ENCODE assay signal across 8 mouse cellular contexts in genomic region chr16:58501760-58502301, GRCm38 (mm10). TPM values are rescaled to one million over a fixed set of nuclear protein-coding genes. Genes with fewer than 3 reads are reported as not detected.
DNase-seq lines count a peak whose midpoint lies in the region; ATAC-seq and TF ChIP-seq lines count a peak whose summit lies in the region.

No protein-coding gene starts in this region.

- no peak for TF ChIP-seq CTCF in liver, adult 2 months (IDR thresholded peaks at IDR 0.05; ENCODE audit: low read depth, low read length)

- DNase-seq in liver, adult 2 months (ENCODE audit: extremely low read depth, low read depth, low spot score): peak; percentile 50
- no peak for DNase-seq in liver
- no peak for DNase-seq in intestine, embryonic 14.5 days (ENCODE audit: low spot score)
- no peak for DNase-seq in right cerebral cortex, postnatal 14 days
- DNase-seq in right cerebral cortex, postnatal 25 days: no peak
- DNase-seq in cerebellum, postnatal 4 days (ENCODE audit: low spot score in 2 of 2): no peak

- no peak overlapping the region for H3K4me2 ChIP-seq in intestine, embryonic 14.5 days (ENCODE audit: low read length)
- H3K4me2 ChIP-seq in midbrain, embryonic 13.5 days (replicated peaks): no peak overlapping the region

- WGBS in liver, adult 2 months: 57% methylated on average over 6 of the region's 6 CpGs
- WGBS in intestine, embryonic 14.5 days: 28% methylated on average over 6 of the region's 6 CpGs
- 28% methylated on average over 6 of the region's 6 CpGs for WGBS in midbrain, embryonic 13.5 days

- peak overlapping the region; percentile 35; the same call in 1 of the 2 replicates for H3K27ac ChIP-seq in liver, adult 2 months (replicated peaks; ENCODE audit: insufficient read depth, low read depth, low read length)
- H3K27ac ChIP-seq in brown adipose tissue, adult 24 weeks (replicated peaks; ENCODE audit: low read depth, low read length): peak overlapping the region; percentile 73; the same call in 1 of the 2 replicates
- H3K27ac ChIP-seq in intestine, embryonic 14.5 days (ENCODE audit: low read depth): peak overlapping the region; percentile 40; the same call in 1 of the 2 replicates
- H3K27ac ChIP-seq in midbrain, embryonic 13.5 days: no peak overlapping the region

- no peaks in the 10 kb centered on the region for H3K36me3 ChIP-seq in liver, adult 2 months (ENCODE audit: control insufficient read depth, insufficient read depth, low read length)
- H3K36me3 ChIP-seq in intestine, embryonic 14.5 days (ENCODE audit: control insufficient read depth, insufficient read depth, low read length): no peaks in the 10 kb centered on the region
- H3K36me3 ChIP-seq in midbrain, embryonic 13.5 days: no peaks in the 10 kb centered on the region

- no peak for ATAC-seq in intestine, embryonic 14.5 days (replicated peaks; ENCODE audit: low FRiP score, low TSS enrichment, low read depth)
- peak; percentile 40; the same call in 1 of the 2 replicates for ATAC-seq in midbrain, embryonic 13.5 days

- H3K4me3 ChIP-seq in liver, adult 2 months (ENCODE audit: insufficient read depth, low read depth, low read length): no peak overlapping the region
- no peak overlapping the region for H3K4me3 ChIP-seq in brown adipose tissue, adult 24 weeks (ENCODE audit: insufficient read depth, low read depth, low read length)
- no peak overlapping the region for H3K4me3 ChIP-seq in intestine, embryonic 14.5 days (ENCODE audit: low read depth, low read length)
- no peak overlapping the region for H3K4me3 ChIP-seq in midbrain, embryonic 13.5 days (replicated peaks)

- peaks cover 4% of the 10 kb centered on the region; the same call in 1 of the 2 replicates for H3K4me1 ChIP-seq in liver, adult 2 months (ENCODE audit: control insufficient read depth, insufficient read depth, low read length)
- peaks cover 7% of the 10 kb centered on the region for H3K4me1 ChIP-seq in brown adipose tissue, adult 24 weeks (ENCODE audit: control insufficient read depth, insufficient read depth, insufficient read length, low read length)
- H3K4me1 ChIP-seq in intestine, embryonic 14.5 days (replicated peaks; ENCODE audit: control insufficient read depth, insufficient read depth, low read length): peaks cover 13% of the 10 kb centered on the region
- peaks cover 27% of the 10 kb centered on the region for H3K4me1 ChIP-seq in midbrain, embryonic 13.5 days (replicated peaks)

- no peaks in the 10 kb centered on the region for H3K9me3 ChIP-seq in intestine, embryonic 14.5 days (ENCODE audit: control insufficient read depth, low read length)
- no peaks in the 10 kb centered on the region for H3K9me3 ChIP-seq in midbrain, embryonic 13.5 days

- H3K79me2 ChIP-seq in liver, adult 2 months (ENCODE audit: control insufficient read depth, insufficient read depth, low read length): no peaks in the 10 kb centered on the region

- H3K27me3 ChIP-seq in liver, adult 2 months (ENCODE audit: control insufficient read depth, insufficient read depth, low read length): no peaks in the 10 kb centered on the region
- no peaks in the 10 kb centered on the region for H3K27me3 ChIP-seq in intestine, embryonic 14.5 days (replicated peaks; ENCODE audit: control insufficient read depth, insufficient read depth, low read length)
- no peaks in the 10 kb centered on the region for H3K27me3 ChIP-seq in midbrain, embryonic 13.5 days

- H3K9ac ChIP-seq in liver, adult 2 months (ENCODE audit: low read depth, low read length): no peak overlapping the region
- no peak overlapping the region for H3K9ac ChIP-seq in intestine, embryonic 14.5 days (ENCODE audit: low read length)
- no peak overlapping the region for H3K9ac ChIP-seq in midbrain, embryonic 13.5 days (replicated peaks)

- no peak for TF ChIP-seq POLR2A in liver, adult 2 months (IDR thresholded peaks at IDR 0.05; ENCODE audit: extremely low read depth, insufficient read depth, low read length)

RNA-seq across cellular contexts. Expression of gene St3gal6, which starts 22.2 kb away (rescaled TPM):
- total RNA-seq in liver, adult 2 months (2014; rRNA removed): 3.2 and 4.8 TPM in 2 replicates
- polyA plus RNA-seq in liver, adult 2 months (2012; rRNA removed): 5.1 and 6.2 TPM in 2 replicates
- polyA plus RNA-seq in brown adipose tissue, adult 24 weeks (2012; ENCODE audit: insufficient read depth, insufficient read length, missing spikeins): 39.7 and 40.3 TPM in 2 replicates
- polyA plus RNA-seq in intestine, embryonic 14.5 days (2014; fragmentation: Nextera tagmentation; extraction: Ambion mirVana): 11.2 and 15.0 TPM in 2 replicates
- polyA plus RNA-seq in midbrain, embryonic 13.5 days (2015; fragmentation: Nextera tagmentation; extraction: Ambion mirVana): 8.3 and 9.9 TPM in 2 replicates
